Mouse (Mus musculus): ENCODE results near the gene Gm12184. TPM values are rescaled to one million over a fixed set of nuclear protein-coding genes. Genes with fewer than 3 reads are reported as not detected.
A peak's percentile ranks its signal among the peaks of the same experiment; 100 is the strongest.
"Not testable (repeated sequence)": the region's sequence is repeated elsewhere in the genome, so short reads cannot be mapped to it uniquely, and the experiment has no call there.

Gene Gm12184
- total RNA-seq, 4 experiments from 2014 or later, result 1.4 to 3.1 (median 1.8) TPM

DNA sequence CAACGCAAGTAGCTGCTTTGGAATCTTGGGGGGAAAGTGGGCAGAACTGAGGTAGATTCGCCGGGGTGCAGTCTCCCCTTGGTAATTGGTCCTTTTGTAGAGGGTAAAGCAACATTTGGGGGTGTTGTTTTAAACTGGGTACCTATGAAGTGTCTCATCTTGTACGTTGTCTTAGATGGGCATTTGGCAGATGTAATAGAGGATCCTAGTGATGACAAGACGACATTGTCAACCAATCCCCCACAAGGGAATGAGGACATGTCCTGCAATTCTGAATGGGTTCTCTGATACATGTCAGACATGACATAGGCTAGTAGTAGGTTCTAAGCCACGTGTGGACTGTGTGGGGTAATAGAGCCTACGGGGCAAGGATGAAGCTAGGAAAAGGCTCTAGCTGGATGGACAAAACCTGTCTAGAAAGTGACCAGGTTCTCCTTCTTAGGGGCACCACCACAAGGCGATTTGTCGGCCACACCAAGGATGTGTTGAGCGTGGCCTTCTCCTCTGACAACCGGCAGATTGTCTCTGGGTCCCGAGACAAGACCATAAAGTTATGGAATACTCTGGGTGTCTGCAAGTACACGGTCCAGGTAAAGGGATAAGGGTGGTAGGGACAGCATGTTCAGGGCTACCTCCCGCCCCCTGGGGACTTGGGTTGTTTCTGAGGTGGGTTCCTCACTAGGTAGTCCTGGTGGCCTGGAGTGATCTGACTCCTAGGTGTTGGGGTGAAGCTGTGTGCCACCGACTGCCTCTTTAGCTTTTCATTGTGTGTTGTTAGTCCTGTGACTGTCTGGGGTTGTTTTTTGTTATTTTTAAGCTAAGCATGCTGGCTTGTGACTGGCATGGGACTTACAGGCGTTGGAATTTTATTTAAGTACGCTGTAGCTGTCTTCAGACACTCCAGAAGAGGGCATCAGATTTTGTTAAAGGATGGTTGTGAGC, 24.4 kb downstream of the Gm12184 start:
- DNase-seq (ENCODE audit: low spot score in 2 of 2), result no peak

DNA sequence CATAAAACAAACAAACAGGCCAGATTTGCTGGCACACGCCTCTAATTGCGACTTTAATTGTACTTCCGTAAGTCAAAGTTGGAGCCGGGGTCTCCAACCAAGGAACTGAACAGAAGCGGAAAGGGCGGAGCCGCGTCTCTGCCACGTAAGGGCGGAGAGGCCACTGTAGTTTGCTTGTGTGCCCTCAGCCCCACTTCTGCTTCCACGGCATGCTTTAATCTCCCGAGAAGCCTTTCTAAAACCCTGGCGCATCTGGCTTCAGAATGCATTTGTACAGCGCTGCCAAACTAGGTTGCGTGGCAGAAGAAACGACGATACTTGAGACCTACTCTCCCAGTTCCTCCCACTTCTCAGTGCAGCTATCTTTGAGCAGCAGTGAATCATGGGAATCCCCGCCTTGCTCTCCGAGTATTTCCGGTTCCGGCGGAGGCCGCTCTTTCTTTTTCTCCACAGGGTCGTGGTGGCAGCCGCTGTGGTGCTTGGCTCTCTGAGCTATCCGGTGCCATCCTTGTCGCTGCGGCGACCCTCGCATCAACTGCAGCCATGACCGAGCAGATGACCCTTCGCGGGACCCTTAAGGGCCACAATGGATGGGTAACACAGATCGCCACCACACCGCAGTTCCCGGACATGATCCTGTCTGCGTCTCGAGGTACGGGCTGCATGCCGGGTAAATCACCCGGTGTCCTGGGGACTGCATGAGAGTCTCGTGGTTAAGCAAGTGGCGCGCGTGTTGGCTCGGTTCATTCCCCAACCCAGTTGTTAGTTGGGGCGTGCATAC, 26.3 kb downstream of the Gm12184 start, which contains the start of gene Rack1:
TSS of gene Rack1 (plus strand) at position 412 of the 781 bp plus-strand sequence.
- peak; percentile 77 to 79 for DNase-seq (ENCODE audit: low spot score in 2 of 2)

DNA sequence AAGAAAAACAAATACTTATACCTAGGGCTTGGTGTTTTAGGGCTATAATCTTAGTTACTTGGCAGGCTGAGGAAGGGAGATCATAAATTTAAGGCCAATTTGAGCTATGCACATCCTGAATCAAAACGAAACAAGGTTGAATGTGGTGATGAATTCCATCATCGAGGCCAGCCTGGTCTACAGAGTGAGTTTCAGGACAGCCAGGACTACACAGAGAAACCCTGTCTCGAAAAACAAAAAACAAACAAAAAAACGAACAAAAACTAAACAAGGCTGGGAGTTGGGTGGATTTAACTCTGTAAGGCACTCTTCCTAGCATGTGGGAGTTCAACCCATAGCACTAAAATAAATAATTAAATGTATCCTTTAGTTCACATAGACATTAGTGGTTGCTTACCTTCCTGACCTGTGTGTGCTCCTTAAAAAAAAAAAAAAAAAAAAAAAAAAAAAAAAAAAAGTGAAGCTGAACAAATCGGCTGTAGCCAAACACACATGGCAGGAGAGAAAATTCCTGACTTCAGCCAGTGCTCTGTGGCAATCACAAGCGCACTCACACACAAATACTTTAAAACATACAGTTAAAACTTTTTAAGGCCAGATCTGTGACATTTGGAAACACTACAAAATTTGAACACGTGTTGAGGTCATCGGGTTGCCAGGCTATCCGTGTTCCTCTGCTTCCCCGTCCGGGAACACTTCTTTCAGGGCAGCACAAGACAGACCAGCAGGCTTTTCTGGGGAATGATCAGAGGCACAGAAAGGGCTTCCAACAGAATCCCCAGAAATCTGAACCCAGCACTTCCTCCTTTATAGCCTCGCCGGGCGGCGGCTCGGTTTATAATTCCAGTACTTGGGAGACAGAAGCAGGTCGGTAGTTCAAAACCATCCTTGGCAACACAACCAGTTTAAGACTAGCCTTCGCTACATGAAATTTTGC, 27.2 kb downstream of the Gm12184 start:
- no peak for DNase-seq (ENCODE audit: low spot score in 2 of 2)

DNA sequence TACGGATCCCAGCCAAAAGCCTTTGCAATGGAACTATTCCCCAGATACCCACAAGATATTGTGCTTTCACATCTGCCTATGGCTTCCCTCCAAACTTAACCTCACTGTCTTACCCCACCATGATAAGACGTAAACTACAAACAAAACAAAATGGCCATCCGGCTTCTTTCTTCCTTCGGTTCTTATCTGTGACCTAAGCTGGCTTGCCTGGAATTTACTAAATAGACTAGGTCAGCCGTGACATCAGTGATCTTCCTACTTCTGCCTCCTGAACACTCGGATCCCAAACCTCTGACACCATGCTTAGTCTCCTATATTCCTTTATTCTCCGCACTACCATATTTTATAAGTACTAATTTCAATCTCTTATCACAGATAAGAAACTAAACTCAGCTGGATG, 28.1 kb downstream of the Gm12184 start:
- DNase-seq (ENCODE audit: low spot score in 2 of 2), result no peak

DNA sequence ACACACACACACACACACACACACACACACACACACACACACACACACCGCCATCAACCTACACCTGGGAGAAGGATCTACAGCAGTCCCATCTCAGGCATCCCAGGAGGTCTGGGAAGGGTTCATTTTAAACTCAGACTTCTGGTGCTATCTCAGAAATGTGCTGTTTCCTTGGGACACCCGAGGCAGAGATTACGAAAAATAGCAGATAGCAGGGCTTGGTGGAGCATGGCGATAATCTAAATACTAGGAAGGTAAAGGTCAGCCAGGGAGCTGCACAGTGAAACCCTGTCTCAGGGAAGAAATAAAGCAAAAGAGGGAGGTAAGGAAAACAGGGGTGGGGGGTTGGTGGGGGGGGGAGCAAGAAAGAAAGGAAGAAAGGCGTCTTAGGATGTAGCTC, 29.2 kb downstream of the Gm12184 start:
- no peak for DNase-seq (ENCODE audit: low spot score in 2 of 2)

DNA sequence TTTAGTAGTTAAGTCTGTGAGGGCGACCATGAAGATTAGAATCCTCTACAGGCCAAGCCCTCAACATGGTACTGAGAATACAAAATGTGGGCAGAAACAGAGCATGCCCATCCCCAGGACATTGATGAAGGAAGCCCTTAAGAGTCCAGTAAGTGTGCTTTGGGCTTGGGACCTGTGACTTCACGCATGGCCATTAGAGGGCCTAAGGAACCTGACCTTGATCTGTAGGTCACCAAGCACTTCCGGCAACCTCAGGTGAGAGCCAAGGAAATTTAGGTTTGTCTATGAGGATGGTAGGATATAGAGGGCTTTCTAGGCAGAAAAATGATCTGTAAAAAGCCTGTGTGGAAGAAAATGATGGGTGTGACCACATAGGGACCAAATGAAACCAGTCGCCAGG, 30.2 kb downstream of the Gm12184 start:
- no peak for DNase-seq (ENCODE audit: low spot score in 2 of 2)

DNA sequence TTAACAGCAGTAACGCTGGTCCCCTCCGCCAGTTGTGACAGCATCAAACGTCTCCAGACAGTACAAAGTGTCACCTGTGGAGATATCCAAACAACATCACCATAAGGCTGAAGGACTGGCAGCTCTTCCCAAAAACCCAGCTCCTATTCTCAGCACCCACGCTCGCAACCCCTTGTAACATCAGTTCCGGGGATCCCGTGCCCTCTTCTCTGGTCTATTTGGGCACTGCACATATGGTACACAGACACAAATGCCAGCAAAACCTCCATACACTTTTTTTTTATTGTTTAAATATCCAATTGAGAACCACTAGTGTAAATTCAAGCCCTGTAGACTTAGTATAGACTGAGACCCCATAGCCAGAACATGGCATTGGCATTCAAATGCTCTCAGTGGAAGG, 31.2 kb downstream of the Gm12184 start:
- DNase-seq (ENCODE audit: low spot score in 2 of 2), result no peak

DNA sequence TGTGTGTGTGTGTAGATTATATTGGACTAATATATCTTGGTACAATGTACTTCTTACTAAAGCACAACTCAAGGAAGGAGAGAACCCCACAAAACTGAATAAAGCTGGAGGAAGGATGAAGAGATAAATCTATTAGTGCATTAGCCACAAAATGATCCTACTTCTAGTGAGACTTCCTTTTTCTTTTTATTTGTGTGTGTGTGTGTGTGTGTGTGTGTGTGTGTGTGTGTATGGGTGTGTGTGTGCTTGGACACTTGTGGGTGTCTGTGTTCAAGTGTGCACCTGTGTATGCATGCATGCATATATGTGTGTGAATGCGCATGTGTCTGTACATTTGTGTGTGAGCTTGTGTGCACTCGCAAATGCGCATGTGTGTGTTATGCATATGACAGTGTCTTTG, 33.3 kb downstream of the Gm12184 start:
- DNase-seq (ENCODE audit: low spot score in 2 of 2), result no peak

DNA sequence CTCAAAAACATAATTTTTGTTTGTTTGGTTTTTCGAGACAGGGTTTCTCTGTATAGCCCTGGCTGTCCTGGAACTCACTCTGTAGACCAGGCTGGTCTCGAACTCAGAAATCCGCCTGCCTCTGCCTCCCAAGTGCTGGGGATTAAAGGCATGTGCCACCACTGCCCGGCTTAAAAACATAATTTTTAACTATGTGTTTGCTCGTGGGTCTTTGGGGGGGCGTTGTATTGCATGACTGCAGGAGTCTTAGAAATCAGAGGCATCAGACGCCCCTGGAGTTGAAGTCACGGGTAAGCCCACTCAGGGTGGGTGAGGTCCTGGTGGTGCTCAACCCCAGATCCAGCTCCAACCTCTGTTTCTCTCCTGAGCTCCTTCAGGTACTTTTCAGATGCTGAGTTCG, 34.6 kb downstream of the Gm12184 start:
- DNase-seq (ENCODE audit: low spot score in 2 of 2), result not testable (repeated sequence)

DNA sequence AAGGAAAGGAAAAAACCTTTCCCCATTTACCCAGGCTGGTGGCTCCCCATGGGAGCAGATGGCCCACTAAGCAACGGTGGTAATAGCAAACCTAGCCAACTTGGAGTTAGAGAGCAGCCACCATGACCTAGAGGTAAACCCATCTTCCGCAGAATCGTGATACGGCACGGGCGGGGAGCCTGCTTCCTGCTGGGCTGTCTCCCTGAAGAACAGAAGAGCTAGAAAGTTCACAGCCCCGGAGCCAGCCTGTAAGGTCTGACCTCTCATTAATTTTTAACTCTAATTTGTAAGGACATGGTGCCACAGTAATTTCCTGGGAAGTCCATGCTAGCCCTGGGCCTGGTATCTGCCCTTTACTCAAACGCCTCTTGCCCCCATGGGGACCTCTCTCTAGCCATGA, 35.5 kb downstream of the Gm12184 start:
- DNase-seq (ENCODE audit: low spot score in 2 of 2), result no peak

DNA sequence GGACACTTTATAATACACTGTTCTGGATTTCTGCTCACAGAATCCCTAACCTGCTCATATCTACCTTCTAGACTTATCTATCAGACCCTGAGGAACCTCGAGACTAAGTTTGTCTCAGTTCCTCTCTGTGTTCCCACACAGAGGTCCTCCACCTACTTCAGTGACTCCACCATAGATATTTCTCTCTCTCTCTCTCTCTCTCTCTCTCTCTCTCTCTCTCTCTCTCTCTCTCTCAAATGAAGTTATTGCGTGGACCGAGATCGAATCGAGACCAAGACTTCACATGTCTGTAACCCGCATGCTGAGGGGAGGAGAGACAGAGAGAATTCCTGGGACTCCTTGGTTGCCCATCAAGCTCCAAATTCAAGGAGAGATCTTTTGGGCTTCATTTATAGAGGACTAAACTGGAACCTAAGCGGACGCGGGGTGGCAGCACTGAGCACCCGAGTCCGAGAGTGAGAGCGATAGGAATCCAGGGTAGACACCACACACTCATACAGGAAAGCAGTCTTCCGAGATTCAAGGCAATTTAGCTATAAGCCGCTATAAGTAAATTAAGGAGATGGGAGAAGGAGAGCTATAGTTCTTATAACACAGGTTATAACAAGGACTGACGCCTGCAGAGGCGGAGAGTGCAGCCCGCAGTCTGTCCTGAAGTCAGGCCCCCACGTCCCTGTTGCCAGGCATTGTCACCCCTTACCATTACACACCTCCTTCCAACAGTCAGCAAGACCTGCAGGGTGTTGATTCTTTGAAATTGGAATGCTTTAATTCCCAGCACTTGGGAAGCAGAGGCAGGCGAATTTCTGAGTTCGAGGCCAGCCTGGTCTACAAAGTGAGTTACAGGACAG, 36.3 kb downstream of the Gm12184 start:
- peak; percentile 80 to 81 for DNase-seq (ENCODE audit: low spot score in 2 of 2)

DNA sequence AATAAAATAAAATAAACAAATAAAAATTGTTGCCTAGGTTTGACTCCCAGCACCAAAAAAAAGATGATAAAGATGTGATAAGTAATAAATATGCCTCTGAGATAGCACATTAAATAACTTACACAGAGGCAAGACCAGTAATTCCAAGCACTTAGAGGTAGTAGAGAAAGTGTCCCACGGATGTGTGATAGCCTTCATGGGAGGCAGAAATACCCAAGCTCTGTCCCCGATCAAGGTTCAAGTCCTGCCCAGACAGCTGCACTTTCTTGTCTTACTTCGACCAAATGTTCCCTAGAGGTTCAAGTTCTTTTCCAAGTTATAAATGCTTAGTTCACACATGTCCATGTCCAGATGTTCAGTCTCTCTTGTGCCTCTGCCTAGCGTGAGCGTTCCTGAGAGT, 37.2 kb downstream of the Gm12184 start:
- DNase-seq (ENCODE audit: low spot score in 2 of 2), result no peak

DNA sequence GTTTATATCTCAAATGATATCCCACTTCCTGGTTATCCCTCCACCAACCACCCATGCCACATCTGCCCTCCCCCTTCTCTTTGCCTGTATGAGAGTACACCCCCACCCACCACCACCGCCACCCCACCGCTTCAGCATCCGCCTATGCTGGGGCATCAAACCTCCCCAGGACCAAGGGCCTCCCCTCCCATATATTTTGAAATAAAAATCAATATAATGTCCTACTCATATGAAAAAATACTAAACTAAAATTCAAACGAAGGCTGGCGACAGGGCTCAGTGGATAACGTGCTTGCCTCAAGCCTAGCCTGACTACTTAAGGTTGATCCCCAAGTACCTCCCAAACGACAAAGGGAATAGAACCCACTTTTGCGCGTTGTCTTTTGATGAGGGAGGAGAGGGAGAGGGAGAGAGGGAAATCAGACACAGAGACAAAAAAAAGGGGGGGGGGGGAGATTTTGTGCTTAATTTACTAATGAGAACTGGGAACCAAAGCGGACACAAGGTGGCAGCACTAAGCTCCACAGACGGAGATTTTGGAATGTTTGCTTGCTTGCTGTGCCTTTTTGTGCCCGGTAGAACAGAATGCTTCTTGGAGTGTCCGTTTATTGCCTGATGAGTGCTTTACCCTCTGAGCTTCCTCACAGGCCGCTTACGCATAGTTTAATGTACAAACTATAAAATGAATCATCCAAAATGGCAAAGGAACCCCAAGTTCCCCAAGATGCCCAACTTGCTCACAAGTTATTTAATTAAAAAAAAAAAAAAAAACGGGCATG, 38.0 kb downstream of the Gm12184 start:
- peak; percentile 56 to 59 for DNase-seq (ENCODE audit: low spot score in 2 of 2)

DNA sequence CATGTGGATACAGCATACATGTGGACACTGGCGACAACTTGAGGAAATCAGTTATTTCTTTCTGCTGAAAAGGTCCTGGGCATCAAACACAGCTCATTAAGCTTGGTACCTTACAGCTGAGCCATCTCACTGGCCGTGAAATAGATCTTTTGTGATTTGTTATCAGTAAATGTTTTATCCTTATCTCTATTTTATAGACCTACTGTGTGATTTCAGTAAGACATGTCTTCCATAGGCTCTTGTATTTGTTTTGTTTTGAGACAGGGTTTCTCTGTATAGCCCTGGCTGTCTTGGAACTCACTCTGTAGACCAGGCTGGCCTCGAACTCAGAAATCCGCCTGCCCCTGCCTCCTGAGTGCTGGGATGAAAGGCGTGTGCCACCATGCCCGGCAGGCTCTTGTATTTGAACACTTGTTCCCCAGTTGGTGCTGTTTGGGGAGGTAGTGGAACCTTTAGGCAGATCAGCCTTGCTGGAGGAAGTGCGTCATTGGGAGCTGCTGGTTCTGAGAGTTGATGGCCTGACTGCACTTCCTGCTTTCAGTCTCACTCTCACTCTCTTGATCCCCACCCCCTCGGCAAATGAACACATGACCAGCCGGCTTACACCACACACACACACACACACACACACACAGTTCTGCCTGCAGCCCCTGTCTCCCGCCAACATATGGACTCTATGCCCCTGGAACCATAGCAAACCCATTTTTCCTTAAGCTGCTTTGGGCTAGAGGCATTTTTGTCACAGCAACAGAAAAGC, 38.8 kb downstream of the Gm12184 start:
- DNase-seq (ENCODE audit: low spot score in 2 of 2), result no peak

DNA sequence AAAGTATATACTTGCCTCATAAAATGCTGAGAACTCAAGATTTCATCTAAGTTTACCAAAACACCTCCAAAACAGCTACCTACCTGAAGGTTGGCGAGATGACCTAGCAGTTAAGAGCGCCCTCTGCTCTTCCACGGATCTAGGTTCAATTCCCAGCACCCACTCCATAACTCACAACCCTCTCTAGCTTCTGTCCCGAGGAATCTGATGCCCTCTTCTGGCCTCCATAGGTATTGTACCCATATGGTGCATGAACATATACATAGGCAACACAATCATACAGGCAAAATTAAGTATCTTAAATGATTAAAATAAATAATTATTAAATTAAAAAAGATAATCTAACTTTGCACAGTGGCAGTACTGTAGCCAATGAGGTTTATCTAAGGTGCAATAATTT, 44.2 kb downstream of the Gm12184 start:
- DNase-seq (ENCODE audit: low spot score in 2 of 2), result no peak

DNA sequence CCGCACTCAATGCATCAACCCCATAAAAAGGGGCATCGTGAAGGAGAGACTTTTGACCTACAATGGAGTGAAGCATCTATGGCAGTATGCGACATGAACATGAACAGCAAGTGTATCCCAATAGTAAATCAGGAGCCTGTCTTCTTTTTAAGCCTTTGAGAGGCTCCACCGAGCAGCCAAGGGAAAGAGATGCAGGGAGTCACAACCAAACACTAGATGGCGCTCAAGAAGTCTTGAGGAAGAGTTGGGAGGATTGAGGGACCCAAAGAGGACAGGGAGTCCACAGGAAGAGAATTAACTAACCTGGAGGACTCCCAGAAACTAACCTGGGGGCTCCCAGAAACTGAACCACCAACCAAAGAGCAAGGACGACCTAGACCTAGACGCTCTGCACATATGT, 47.0 kb downstream of the Gm12184 start:
- DNase-seq (ENCODE audit: low spot score in 2 of 2), result no peak

DNA sequence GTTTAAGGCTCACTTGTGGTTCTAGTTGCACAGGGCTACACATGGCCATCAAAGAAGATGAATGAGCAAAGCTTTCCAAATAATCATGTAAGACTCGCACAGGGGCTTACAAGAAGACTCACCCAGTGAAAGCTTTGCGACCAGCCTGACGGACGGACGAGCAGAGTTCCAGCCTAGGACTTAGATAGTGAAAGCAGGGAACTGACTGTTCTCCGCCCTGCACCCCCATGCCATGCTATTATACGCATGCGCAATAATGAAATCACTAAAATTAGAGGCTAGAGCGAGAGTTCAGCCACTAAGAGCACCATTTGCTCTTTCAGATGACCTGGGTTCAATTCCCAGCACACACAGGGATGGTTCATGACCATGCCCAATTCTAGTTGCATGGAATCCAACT, 49.2 kb downstream of the Gm12184 start:
- no peak for DNase-seq (ENCODE audit: low spot score in 2 of 2)

DNA sequence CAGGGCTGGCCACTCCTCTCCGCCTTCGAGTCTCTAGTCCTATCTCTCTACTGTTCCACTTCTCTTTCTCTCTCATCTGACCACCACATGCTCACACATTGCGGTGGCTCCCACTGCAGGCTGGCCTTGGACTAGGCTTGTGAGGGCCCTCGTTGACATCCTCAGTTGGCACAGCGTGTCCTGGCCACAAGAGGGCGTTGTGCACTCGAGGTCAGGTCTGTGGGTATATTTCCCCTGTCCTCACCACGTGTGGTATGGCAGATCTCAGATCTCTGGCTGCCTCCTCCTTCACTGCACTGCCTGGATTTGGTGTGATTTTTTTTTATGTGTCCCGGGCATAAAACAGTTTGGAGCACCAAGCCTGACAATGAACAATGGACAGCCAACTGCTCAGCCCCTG, 49.8 kb downstream of the Gm12184 start:
- no peak for DNase-seq (ENCODE audit: low spot score in 2 of 2)

DNA sequence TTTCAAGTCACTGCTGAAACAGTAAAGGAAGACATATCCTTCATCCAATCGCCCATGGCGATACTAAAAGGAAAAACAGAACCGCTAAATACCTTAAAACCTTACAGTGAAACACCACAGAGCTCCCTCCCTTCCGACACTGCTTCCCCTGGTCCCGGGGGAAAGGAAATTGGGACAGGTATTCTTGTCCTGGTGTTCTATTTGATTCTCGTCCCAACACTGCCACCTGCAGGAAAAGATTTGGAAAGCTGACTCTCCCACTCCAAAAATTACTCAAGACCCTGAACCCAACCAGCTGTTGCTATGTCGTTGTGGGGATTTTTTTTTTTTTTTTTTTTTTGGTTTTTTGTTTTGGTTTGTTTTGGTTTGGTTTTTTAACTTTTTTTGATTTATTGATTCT, 51.0 kb downstream of the Gm12184 start:
- DNase-seq (ENCODE audit: low spot score in 2 of 2), result peak; percentile 25 to 33

Measured in gastrocnemius, adult 8-10 months (tissue).